Mouse (Mus musculus) MEL (cell line): ENCODE data around the gene Kif26a. TPM values are rescaled to one million over a fixed set of nuclear protein-coding genes. Genes with fewer than 3 reads are reported as not detected.

Experiments
- DNase-seq: peaks from one replicate; pipeline ENCODE4 v3.0.0; 2011; ENCODE audit warnings: low read depth, low spot score
- H3K27ac ChIP-seq: 2 replicates; pipeline ENCODE4 v1.5.1; 2012; ENCODE audit warnings: low read depth, mild to moderate bottlenecking, control low read depth, low read length, moderate library complexity; ENCODE audit not compliant: control insufficient read depth
- H3K27me3 ChIP-seq, 2 experiments: fragments of 150-350 bp in 1 of 2; sonication (generic) in 1 of 2; 2 replicates each; pipeline ENCODE4 v1.6.1; 2012; ENCODE audit warnings: low read length in 2 of 2, mild to moderate bottlenecking in 2 of 2, improper control_type of control experiment in 1 of 2, moderate library complexity in 1 of 2; ENCODE audit not compliant: insufficient read depth in 2 of 2, control insufficient read depth in 1 of 2
- H3K36me3 ChIP-seq, 2 experiments: 2 replicates each; pipeline ENCODE4 v1.6.1; 2012 to 2014; ENCODE audit warnings: low read length in 2 of 2, improper control_type of control experiment in 1 of 2, inconsistent platforms in 1 of 2, mild to moderate bottlenecking in 1 of 2; ENCODE audit not compliant: insufficient read depth in 2 of 2, control insufficient read depth in 1 of 2
- H3K4me1 ChIP-seq, 2 experiments: fragments of 150-350 bp in 1 of 2; sonication (generic) in 1 of 2; 2 replicates each; pipeline ENCODE4 v1.6.1; 2012; ENCODE audit warnings: low read length in 2 of 2, improper control_type of control experiment in 1 of 2, mild to moderate bottlenecking in 1 of 2; ENCODE audit not compliant: insufficient read depth in 2 of 2, control insufficient read depth in 1 of 2
- H3K4me3 ChIP-seq, 2 experiments: fragments of 150-350 bp in 1 of 2; sonication (generic) in 1 of 2; 2 replicates each; pipeline ENCODE4 v1.5.1; 2012; ENCODE audit warnings: low read depth in 2 of 2, low read length in 2 of 2, mild to moderate bottlenecking in 2 of 2, moderate library complexity in 2 of 2, control low read depth in 1 of 2, improper control_type of control experiment in 1 of 2; ENCODE audit not compliant: control insufficient read depth in 1 of 2, insufficient read depth in 1 of 2
- H3K79me2 ChIP-seq: 2 replicates; pipeline ENCODE4 v1.6.1; 2012; ENCODE audit warnings: mild to moderate bottlenecking, low read length, moderate library complexity; ENCODE audit not compliant: control insufficient read depth, poor library complexity, insufficient read depth
- H3K9ac ChIP-seq: 2 replicates; pipeline ENCODE4 v1.6.1; 2012; ENCODE audit warnings: low read depth, mild to moderate bottlenecking, control low read depth, low read length, moderate library complexity; ENCODE audit not compliant: control insufficient read depth, poor library complexity, severe bottlenecking
- H3K9me3 ChIP-seq: fragments of 150-350 bp; sonication (generic); replicated peaks from 2 replicates; pipeline ENCODE4 v1.6.1; 2012; ENCODE audit warnings: mild to moderate bottlenecking, low read length, improper control_type of control experiment, moderate library complexity; ENCODE audit not compliant: insufficient read depth
- CHD2 ChIP-seq: IDR thresholded peaks from 2 replicates; pipeline ENCODE4 v1.6.1; 2011; ENCODE audit warnings: low read length, improper control_type of control experiment
- CTCF ChIP-seq, 3 experiments: IDR thresholded peaks in 2 of 3; conservative IDR thresholded peaks in 1 of 3; 2 replicates each; pipeline ENCODE4 v1.5.1; 2011 to 2012; ENCODE audit warnings: low read length in 3 of 3, low read depth in 2 of 3, mild to moderate bottlenecking in 2 of 3, improper control_type of control experiment in 1 of 3, inconsistent platforms in 1 of 3, mixed read lengths in 1 of 3, moderate library complexity in 1 of 3; ENCODE audit not compliant: control insufficient read depth in 1 of 3, insufficient read depth in 1 of 3, poor library complexity in 1 of 3, severe bottlenecking in 1 of 3
- E2F4 ChIP-seq: IDR thresholded peaks from 2 replicates; pipeline ENCODE4 v1.6.1; 2011; ENCODE audit warnings: low read depth, low read length, improper control_type of control experiment, borderline replicate concordance
- ELF1 ChIP-seq: IDR thresholded peaks from 2 replicates; pipeline ENCODE4 v1.6.1; 2014; ENCODE audit warnings: low read depth, mild to moderate bottlenecking, inconsistent platforms, low read length, improper control_type of control experiment, moderate library complexity
- EP300 ChIP-seq, 2 experiments: IDR thresholded peaks; 2 replicates each; pipeline ENCODE4 v1.6.1; 2011; ENCODE audit warnings: improper control_type of control experiment in 2 of 2, low read length in 2 of 2, low read depth in 1 of 2, mild to moderate bottlenecking in 1 of 2
- ETS1 ChIP-seq: IDR thresholded peaks from 2 replicates; pipeline ENCODE4 v1.6.1; 2012; ENCODE audit warnings: low read depth, mild to moderate bottlenecking, inconsistent platforms, low read length, improper control_type of control experiment, moderate library complexity
- GATA1 ChIP-seq: IDR thresholded peaks from 2 replicates; pipeline ENCODE4 v1.6.1; 2011; ENCODE audit warnings: low read depth, low read length, improper control_type of control experiment
- JUND ChIP-seq: IDR thresholded peaks from 2 replicates; pipeline ENCODE4 v1.6.1; 2011; ENCODE audit warnings: low read depth, mild to moderate bottlenecking, improper control_type of control experiment, low read length
- KAT2A ChIP-seq: conservative IDR thresholded peaks from 2 replicates; pipeline ENCODE4 v1.6.1; 2012; ENCODE audit warnings: low read depth, low read length, improper control_type of control experiment, inconsistent platforms
- MAFK ChIP-seq: IDR thresholded peaks from 2 replicates; pipeline ENCODE4 v1.6.1; 2011; ENCODE audit warnings: low read depth, mild to moderate bottlenecking, low read length, improper control_type of control experiment, borderline replicate concordance
- MAX ChIP-seq: IDR thresholded peaks from 2 replicates; pipeline ENCODE4 v1.6.1; 2011; ENCODE audit warnings: low read length, improper control_type of control experiment
- MAZ ChIP-seq: IDR thresholded peaks from 2 replicates; pipeline ENCODE4 v1.6.1; 2012; ENCODE audit warnings: low read depth, mild to moderate bottlenecking, inconsistent platforms, low read length, improper control_type of control experiment
- MEF2A ChIP-seq: IDR thresholded peaks from 2 replicates; pipeline ENCODE4 v1.6.1; 2014; ENCODE audit warnings: low read depth, mild to moderate bottlenecking, inconsistent platforms, low read length, improper control_type of control experiment; ENCODE audit not compliant: poor library complexity, insufficient replicate concordance, severe bottlenecking; ENCODE audit errors: extremely low read depth
- MXI1 ChIP-seq: IDR thresholded peaks from 2 replicates; pipeline ENCODE4 v1.6.1; 2011; ENCODE audit warnings: mild to moderate bottlenecking, low read depth, low read length, improper control_type of control experiment
- MYB ChIP-seq: IDR thresholded peaks from 2 replicates; pipeline ENCODE4 v1.6.1; 2011; ENCODE audit warnings: mild to moderate bottlenecking, low read depth, low read length, improper control_type of control experiment
- NELFE ChIP-seq: IDR thresholded peaks from 2 replicates; pipeline ENCODE4 v1.6.1; 2011; ENCODE audit warnings: low read depth, low read length, improper control_type of control experiment
- POLR2A ChIP-seq, 2 experiments: IDR thresholded peaks; 2 replicates each; pipeline ENCODE4 v1.6.1; 2011 to 2012; ENCODE audit warnings: low read length in 2 of 2, mild to moderate bottlenecking in 2 of 2, control low read depth in 1 of 2, improper control_type of control experiment in 1 of 2, low read depth in 1 of 2, moderate library complexity in 1 of 2; ENCODE audit not compliant: control insufficient read depth in 1 of 2, insufficient read depth in 1 of 2, poor library complexity in 1 of 2
- POLR2AphosphoS2 ChIP-seq: IDR thresholded peaks from 2 replicates; pipeline ENCODE4 v1.6.1; 2011; ENCODE audit warnings: low read length, improper control_type of control experiment
- POLR2AphosphoS5 ChIP-seq: IDR thresholded peaks from 2 replicates; pipeline ENCODE4 v1.6.1; 2012; ENCODE audit warnings: low read depth, borderline replicate concordance, mild to moderate bottlenecking, inconsistent platforms, low read length, moderate library complexity, mixed read lengths
- RAD21 ChIP-seq: IDR thresholded peaks from 2 replicates; pipeline ENCODE4 v1.6.1; 2011; ENCODE audit warnings: mild to moderate bottlenecking, low read depth, low read length, improper control_type of control experiment
- RCOR1 ChIP-seq: IDR thresholded peaks from 2 replicates; pipeline ENCODE4 v1.6.1; 2012; ENCODE audit warnings: low read depth, mild to moderate bottlenecking, inconsistent platforms, low read length, improper control_type of control experiment
- SIN3A ChIP-seq: IDR thresholded peaks from 2 replicates; pipeline ENCODE4 v1.6.1; 2012; ENCODE audit warnings: low read length, improper control_type of control experiment, inconsistent platforms
- SMC3 ChIP-seq: IDR thresholded peaks from 2 replicates; pipeline ENCODE4 v1.6.1; 2011; ENCODE audit warnings: low read depth, low read length, improper control_type of control experiment
- TAL1 ChIP-seq: IDR thresholded peaks from 2 replicates; pipeline ENCODE4 v1.6.1; 2012; ENCODE audit warnings: mild to moderate bottlenecking, inconsistent platforms, low read length, moderate library complexity, mixed read lengths
- TBP ChIP-seq: IDR thresholded peaks from 2 replicates; pipeline ENCODE4 v1.8.0; 2011; ENCODE audit warnings: low read depth, low read length, improper control_type of control experiment
- TCF12 ChIP-seq: IDR thresholded peaks from 2 replicates; pipeline ENCODE4 v1.6.1; 2014; ENCODE audit warnings: low read depth, mild to moderate bottlenecking, inconsistent platforms, low read length, improper control_type of control experiment, moderate library complexity
- USF1 ChIP-seq: IDR thresholded peaks from 2 replicates; pipeline ENCODE4 v1.6.1; 2014; ENCODE audit warnings: low read depth, mild to moderate bottlenecking, inconsistent platforms, low read length, improper control_type of control experiment, moderate library complexity
- USF2 ChIP-seq, 2 experiments: IDR thresholded peaks; 2 replicates each; pipeline ENCODE4 v1.6.1; 2011 to 2012; ENCODE audit warnings: improper control_type of control experiment in 2 of 2, low read length in 2 of 2, borderline replicate concordance in 1 of 2, inconsistent platforms in 1 of 2, low read depth in 1 of 2, mild to moderate bottlenecking in 1 of 2; ENCODE audit not compliant: insufficient read depth in 1 of 2
- ZC3H11A ChIP-seq: IDR thresholded peaks from 2 replicates; pipeline ENCODE4 v1.6.1; 2012; ENCODE audit warnings: low read depth, mild to moderate bottlenecking, inconsistent platforms, low read length, improper control_type of control experiment
- ZMIZ1 ChIP-seq: IDR thresholded peaks from 2 replicates; pipeline ENCODE4 v1.6.1; 2012; ENCODE audit warnings: low read depth, mild to moderate bottlenecking, inconsistent platforms, low read length, improper control_type of control experiment, moderate library complexity
- ZNF384 ChIP-seq: IDR thresholded peaks from 2 replicates; pipeline ENCODE4 v1.6.1; 2012; ENCODE audit warnings: low read depth, mild to moderate bottlenecking, inconsistent platforms, low read length, improper control_type of control experiment
- polyA plus RNA-seq, 2 experiments: library from polyadenylated mRNA; stranded (reverse) in 1 of 2; unstranded in 1 of 2; fragments of >175 nt in 1 of 2; fragments of >200 nt in 1 of 2; gene quantifications; 2 replicates each; pipeline versions ENCODE4 v1.2.1 to v1.2.4; 2012; ENCODE audit warnings: low replicate concordance in 2 of 2, low read depth in 1 of 2; ENCODE audit not compliant: insufficient read length in 2 of 2, insufficient read depth in 1 of 2, missing spikeins in 1 of 2
- total RNA-seq: library from RNA; depleted of rRNA; stranded (reverse); fragments of 300-350 nt; gene quantifications from 2 replicates; pipeline ENCODE4 v1.2.3, GENCODE M21; 2012

The Kif26a gene
- total and polyA plus RNA-seq, 3 experiments: 4.8 to 6.9 TPM; not detected in 1

- 0 out of 4 replicates have a peak, but pooled peaks cover 0 to 2% of the 10 kb centered on the region in 2 experiments for H3K27me3 ChIP-seq
- no peaks in the 10 kb centered on the region for H3K4me1 ChIP-seq
- no peak overlapping the region for H3K4me3 ChIP-seq
- H3K79me2 ChIP-seq: no peaks in the 10 kb centered on the region
- no peak for DNase-seq
- peaks cover 13% of the 10 kb centered on the region; the same call in 1 of the 2 replicates for H3K9me3 ChIP-seq
- H3K36me3 ChIP-seq: no peaks in the 10 kb centered on the region
- H3K27ac ChIP-seq: no peak overlapping the region
- TF ChIP-seq TCF12 (no peak), CTCF (IDR thresholded peaks at IDR 0.05 in 2 of 3, conservative IDR thresholded peaks at IDR 0.05 in 1 of 3; ENCODE audit: control insufficient read depth in 1 of 3, insufficient read depth in 1 of 3, low read depth in 2 of 3, low read length in 3 of 3, poor library complexity in 1 of 3, severe bottlenecking in 1 of 3) (no peak), MYB (no peak), MAZ (no peak), KAT2A (no peak), ZC3H11A (no peak), USF2 (IDR thresholded peaks at IDR 0.05; ENCODE audit: borderline replicate concordance in 1 of 2, insufficient read depth in 1 of 2, low read depth in 1 of 2, low read length in 2 of 2) (no peak), SIN3A (no peak), POLR2A (IDR thresholded peaks at IDR 0.05; ENCODE audit: control insufficient read depth in 1 of 2, insufficient read depth in 1 of 2, low read depth in 1 of 2, low read length in 2 of 2, poor library complexity in 1 of 2) (no peak), RCOR1 (no peak), TAL1 (no peak), ZMIZ1 (no peak), JUND (no peak), POLR2AphosphoS5 (no peak), ETS1 (no peak), RAD21 (no peak), EP300 (IDR thresholded peaks at IDR 0.05; ENCODE audit: low read depth in 1 of 2, low read length in 2 of 2) (no peak), MXI1 (no peak)
- TF ChIP-seq, all 39 proteins: peak for 0
- H3K9ac ChIP-seq: no peak overlapping the region
These were observed 40.9 kb downstream of the Kif26a start for GRCm38 (mm10) chr12:112186899-112187298.

GRCm38 (mm10) chr12:112191753-112192152, 45.7 kb downstream of the Kif26a start:
- Histone ChIP-seq H3K79me2 (no peaks in the 10 kb centered on the region), H3K9ac (no peak overlapping the region), H3K9me3 (peaks cover 10% of the 10 kb centered on the region; the same call in 1 of the 2 replicates), H3K4me3 (no peak overlapping the region), H3K27me3 (no peaks in the 10 kb centered on the region), H3K27ac (no peak overlapping the region), H3K36me3 (no peaks in the 10 kb centered on the region), H3K4me1 (no peaks in the 10 kb centered on the region)
- no peak for DNase-seq
- TF ChIP-seq MEF2A (no peak), ZMIZ1 (no peak), ETS1 (no peak), MAX (no peak), SMC3 (no peak), CHD2 (no peak), E2F4 (no peak), RCOR1 (no peak), NELFE (no peak), ELF1 (no peak), TCF12 (no peak), USF1 (no peak), RAD21 (no peak), MAFK (no peak), GATA1 (no peak), POLR2AphosphoS2 (no peak), TBP (no peak), ZNF384 (no peak), TAL1 (no peak)
